Mouse (Mus musculus) lung, postnatal 10 days (tissue): ENCODE data around the gene Pcyt1a.
"Not testable (repeated sequence)": the region's sequence is repeated elsewhere in the genome, so short reads cannot be mapped to it uniquely, and the experiment has no call there.

Experiments used
- DNase-seq: peaks from one replicate; pipeline ENCODE4 v3.0.0; 2021

The Pcyt1a gene

GRCm38 (mm10) chr16:32434691-32435090 lies 4.0 kb downstream of the Pcyt1a start:
- DNase-seq: no peak

GRCm38 (mm10) chr16:32436657-32437056 lies 5.9 kb downstream of the Pcyt1a start:
- DNase-seq: no peak

- DNase-seq: no peak
These were observed 6.5 kb downstream of the Pcyt1a start for GRCm38 (mm10) chr16:32437266-32437665.

GRCm38 (mm10) chr16:32441432-32441831 lies 10.7 kb downstream of the Pcyt1a start:
- no peak for DNase-seq

GRCm38 (mm10) chr16:32444615-32445014 lies 13.9 kb downstream of the Pcyt1a start:
- DNase-seq: not testable (repeated sequence)

- no peak for DNase-seq
These were observed 14.8 kb downstream of the Pcyt1a start for GRCm38 (mm10) chr16:32445558-32445957.

- DNase-seq: no peak
These were observed 15.9 kb downstream of the Pcyt1a start for GRCm38 (mm10) chr16:32446563-32447138.

GRCm38 (mm10) chr16:32449665-32450064 lies 18.9 kb downstream of the Pcyt1a start:
- no peak for DNase-seq

GRCm38 (mm10) chr16:32450133-32450532 lies 19.4 kb downstream of the Pcyt1a start:
- DNase-seq: no peak

- DNase-seq: no peak
These were observed 22.4 kb downstream of the Pcyt1a start for GRCm38 (mm10) chr16:32453102-32453501.

- no peak for DNase-seq
These were observed 23.9 kb downstream of the Pcyt1a start for GRCm38 (mm10) chr16:32454646-32455045.

GRCm38 (mm10) chr16:32456086-32456485 lies 25.4 kb downstream of the Pcyt1a start:
- no peak for DNase-seq

- DNase-seq: no peak
These were observed 26.0 kb downstream of the Pcyt1a start for GRCm38 (mm10) chr16:32456761-32457160.

GRCm38 (mm10) chr16:32457589-32458386 lies 27.1 kb downstream of the Pcyt1a start:
- DNase-seq: peak; percentile 89

GRCm38 (mm10) chr16:32460518-32460917 lies 29.8 kb downstream of the Pcyt1a start:
- DNase-seq: peak; percentile 9

- DNase-seq: no peak
These were observed 31.0 kb downstream of the Pcyt1a start for GRCm38 (mm10) chr16:32461713-32462112.

- DNase-seq: no peak
These were observed 32.2 kb downstream of the Pcyt1a start for GRCm38 (mm10) chr16:32462950-32463349.

- DNase-seq: no peak
These were observed 32.7 kb downstream of the Pcyt1a start for GRCm38 (mm10) chr16:32463426-32463825.

GRCm38 (mm10) chr16:32464908-32465307 lies 34.2 kb downstream of the Pcyt1a start:
- no peak for DNase-seq

- DNase-seq: no peak
These were observed 37.8 kb downstream of the Pcyt1a start for GRCm38 (mm10) chr16:32468488-32468887.

- no peak for DNase-seq
These were observed 38.8 kb downstream of the Pcyt1a start for GRCm38 (mm10) chr16:32469404-32470105.

GRCm38 (mm10) chr16:32472276-32473015 lies 41.7 kb downstream of the Pcyt1a start:
- no peak for DNase-seq

- DNase-seq: no peak
These were observed 46.6 kb downstream of the Pcyt1a start for GRCm38 (mm10) chr16:32477315-32477714.
